Mouse (Mus musculus): ENCODE measurements around the gene Gpc6. TPM values are rescaled to one million over a fixed set of nuclear protein-coding genes. Genes with fewer than 3 reads are reported as not detected.

Gpc6 gene
- polyA plus RNA-seq, 1 experiment from 2014 or later, result 42.5 TPM

DNA sequence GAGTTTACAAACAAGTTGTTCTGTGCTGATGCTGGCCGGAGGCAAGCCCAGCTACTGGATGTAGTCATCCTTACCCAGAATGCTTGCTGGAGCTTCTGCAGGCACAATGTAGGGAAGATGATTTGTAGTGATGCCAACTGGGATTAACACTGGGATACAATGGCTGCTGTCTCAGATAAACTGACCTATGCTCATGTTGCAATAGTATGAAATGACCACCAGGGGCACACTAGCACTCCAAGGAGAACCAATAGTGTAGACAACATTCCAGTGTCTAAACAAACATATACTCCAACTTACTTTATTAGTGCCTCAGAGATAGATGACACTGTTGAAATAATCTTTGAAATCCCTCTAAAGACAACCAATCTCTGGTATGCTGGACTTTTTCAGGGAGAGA lies 206.2 kb downstream of the Gpc6 start:
- no peak overlapping the region for H3K4me2 ChIP-seq (ENCODE audit: low read depth, low read length)
- 90% methylated on average over 1 of the region's 1 CpGs for WGBS
- DNase-seq (ENCODE audit: low spot score), result no peak
- no peak overlapping the region for H3K9ac ChIP-seq (ENCODE audit: low read depth, low read length)
- no peak overlapping the region for H3K27ac ChIP-seq (replicated peaks; ENCODE audit: low read depth, low read length)
- no peak for ATAC-seq (ENCODE audit: low read depth)
- H3K4me1 ChIP-seq (ENCODE audit: control insufficient read depth, insufficient read depth, low read length), result no peaks in the 10 kb centered on the region
- H3K36me3 ChIP-seq (ENCODE audit: control insufficient read depth, insufficient read depth, low read length), result no peaks in the 10 kb centered on the region
- H3K9me3 ChIP-seq (ENCODE audit: control insufficient read depth, low read length), result no peaks in the 10 kb centered on the region
- no peaks in the 10 kb centered on the region for H3K27me3 ChIP-seq (replicated peaks; ENCODE audit: control insufficient read depth, insufficient read depth, low read length)
- no peak overlapping the region for H3K4me3 ChIP-seq (ENCODE audit: low read depth, low read length)

- ATAC-seq (ENCODE audit: low read depth), result peak; percentile 57
Measured at GRCm38 (mm10) chr14:117141077-117141848, 216.1 kb downstream of the Gpc6 start.

DNA sequence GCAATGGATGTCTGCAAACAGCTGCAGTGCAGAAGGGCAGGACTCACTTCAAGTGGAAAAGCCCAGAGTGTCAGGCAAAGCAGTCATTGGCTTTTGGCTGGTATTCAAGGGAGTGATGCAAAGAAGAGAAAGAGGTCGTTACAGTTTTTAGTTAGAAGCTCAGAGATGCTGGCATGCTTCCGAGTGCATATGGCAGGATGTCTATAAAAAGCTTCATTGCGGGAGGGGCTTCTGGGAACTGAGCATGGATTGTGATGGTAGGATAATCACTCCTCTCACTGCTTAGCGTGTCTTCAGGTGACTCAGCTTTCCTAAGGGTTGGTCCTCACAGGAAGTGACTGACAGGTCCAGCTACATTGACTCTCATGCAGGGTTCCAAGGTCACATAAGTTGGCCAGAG lies 221.0 kb downstream of the Gpc6 start:
- Histone ChIP-seq H3K27ac (replicated peaks; ENCODE audit: low read depth, low read length) (no peak overlapping the region; the same call in 1 of the 2 replicates), H3K4me1 (ENCODE audit: control insufficient read depth, insufficient read depth, low read length) (peaks cover 2% of the 10 kb centered on the region), H3K27me3 (replicated peaks; ENCODE audit: control insufficient read depth, insufficient read depth, low read length) (no peaks in the 10 kb centered on the region), H3K4me3 (ENCODE audit: low read depth, low read length) (no peak overlapping the region), H3K9me3 (ENCODE audit: control insufficient read depth, low read length) (no peaks in the 10 kb centered on the region), H3K9ac (ENCODE audit: low read depth, low read length) (no peak overlapping the region), H3K4me2 (ENCODE audit: low read depth, low read length) (no peak overlapping the region), H3K36me3 (ENCODE audit: control insufficient read depth, insufficient read depth, low read length) (no peaks in the 10 kb centered on the region)
- DNase-seq (ENCODE audit: low spot score) (peak; percentile 83), ATAC-seq (ENCODE audit: low read depth) (no peak)
- 56% methylated on average over 4 of the region's 4 CpGs for WGBS

More at GRCm38 (mm10) chr14:117141077-117141848, 216.1 kb downstream of the Gpc6 start:
- no peaks in the 10 kb centered on the region for H3K27me3 ChIP-seq (replicated peaks; ENCODE audit: control insufficient read depth, insufficient read depth, low read length)
- no peak overlapping the region for H3K27ac ChIP-seq (replicated peaks; ENCODE audit: low read depth, low read length)
- DNase-seq (ENCODE audit: low spot score), result peak; percentile 64
- no peak overlapping the region for H3K9ac ChIP-seq (ENCODE audit: low read depth, low read length)
- 58% methylated on average over 6 of the region's 6 CpGs for WGBS
- H3K4me1 ChIP-seq (ENCODE audit: control insufficient read depth, insufficient read depth, low read length), result peaks cover 7% of the 10 kb centered on the region
- H3K4me3 ChIP-seq (ENCODE audit: low read depth, low read length), result no peak overlapping the region
- H3K9me3 ChIP-seq (ENCODE audit: control insufficient read depth, low read length), result no peaks in the 10 kb centered on the region
- no peaks in the 10 kb centered on the region for H3K36me3 ChIP-seq (ENCODE audit: control insufficient read depth, insufficient read depth, low read length)
- H3K4me2 ChIP-seq (ENCODE audit: low read depth, low read length), result no peak overlapping the region

- Histone ChIP-seq H3K4me3 (ENCODE audit: low read depth, low read length) (no peak overlapping the region), H3K36me3 (ENCODE audit: control insufficient read depth, insufficient read depth, low read length) (no peaks in the 10 kb centered on the region), H3K9ac (ENCODE audit: low read depth, low read length) (no peak overlapping the region), H3K4me1 (ENCODE audit: control insufficient read depth, insufficient read depth, low read length) (no peaks in the 10 kb centered on the region; the same call in 1 of the 2 replicates), H3K27me3 (replicated peaks; ENCODE audit: control insufficient read depth, insufficient read depth, low read length) (no peaks in the 10 kb centered on the region), H3K9me3 (ENCODE audit: control insufficient read depth, low read length) (no peaks in the 10 kb centered on the region), H3K27ac (replicated peaks; ENCODE audit: low read depth, low read length) (peak overlapping the region; percentile 23; the same call in 1 of the 2 replicates), H3K4me2 (ENCODE audit: low read depth, low read length) (no peak overlapping the region)
- DNase-seq (ENCODE audit: low spot score) (peak; percentile 58), ATAC-seq (ENCODE audit: low read depth) (0 out of 2 replicates have a peak, but pooled peaks have one; percentile 50)
- 50% methylated on average over 4 of the region's 4 CpGs for WGBS
Measured at GRCm38 (mm10) chr14:117146665-117147064, 221.6 kb downstream of the Gpc6 start.

GRCm38 (mm10) chr14:117151621-117152020 lies 226.5 kb downstream of the Gpc6 start:
- H3K36me3 ChIP-seq (ENCODE audit: control insufficient read depth, insufficient read depth, low read length), result no peaks in the 10 kb centered on the region
- no peaks in the 10 kb centered on the region for H3K9me3 ChIP-seq (ENCODE audit: control insufficient read depth, low read length)
- no peak overlapping the region for H3K4me3 ChIP-seq (ENCODE audit: low read depth, low read length)
- H3K9ac ChIP-seq (ENCODE audit: low read depth, low read length), result no peak overlapping the region
- ATAC-seq (ENCODE audit: low read depth), result no peak
- no peak for DNase-seq (ENCODE audit: low spot score)
- no peaks in the 10 kb centered on the region; the same call in 1 of the 2 replicates for H3K4me1 ChIP-seq (ENCODE audit: control insufficient read depth, insufficient read depth, low read length)
- 94% methylated on average over 7 of the region's 7 CpGs for WGBS
- H3K4me2 ChIP-seq (ENCODE audit: low read depth, low read length), result no peak overlapping the region
- no peak overlapping the region for H3K27ac ChIP-seq (replicated peaks; ENCODE audit: low read depth, low read length)
- no peaks in the 10 kb centered on the region for H3K27me3 ChIP-seq (replicated peaks; ENCODE audit: control insufficient read depth, insufficient read depth, low read length)

GRCm38 (mm10) chr14:117155884-117156465 lies 230.9 kb downstream of the Gpc6 start:
- ATAC-seq (ENCODE audit: low read depth), result no peak
- Histone ChIP-seq H3K27ac (replicated peaks; ENCODE audit: low read depth, low read length) (no peak overlapping the region), H3K4me1 (ENCODE audit: control insufficient read depth, insufficient read depth, low read length) (no peaks in the 10 kb centered on the region), H3K4me2 (ENCODE audit: low read depth, low read length) (no peak overlapping the region), H3K36me3 (ENCODE audit: control insufficient read depth, insufficient read depth, low read length) (no peaks in the 10 kb centered on the region), H3K27me3 (replicated peaks; ENCODE audit: control insufficient read depth, insufficient read depth, low read length) (no peaks in the 10 kb centered on the region), H3K4me3 (ENCODE audit: low read depth, low read length) (no peak overlapping the region), H3K9me3 (ENCODE audit: control insufficient read depth, low read length) (no peaks in the 10 kb centered on the region), H3K9ac (ENCODE audit: low read depth, low read length) (no peak overlapping the region)
- WGBS, result 80% methylated on average over 14 of the region's 14 CpGs
- DNase-seq (ENCODE audit: low spot score), result no peak

- Histone ChIP-seq H3K9me3 (ENCODE audit: control insufficient read depth, low read length) (no peaks in the 10 kb centered on the region), H3K27ac (replicated peaks; ENCODE audit: low read depth, low read length) (no peak overlapping the region), H3K4me1 (ENCODE audit: control insufficient read depth, insufficient read depth, low read length) (no peaks in the 10 kb centered on the region), H3K4me2 (ENCODE audit: low read depth, low read length) (no peak overlapping the region), H3K36me3 (ENCODE audit: control insufficient read depth, insufficient read depth, low read length) (no peaks in the 10 kb centered on the region), H3K9ac (ENCODE audit: low read depth, low read length) (no peak overlapping the region), H3K4me3 (ENCODE audit: low read depth, low read length) (no peak overlapping the region), H3K27me3 (replicated peaks; ENCODE audit: control insufficient read depth, insufficient read depth, low read length) (no peaks in the 10 kb centered on the region)
- DNase-seq (ENCODE audit: low spot score) (peak; percentile 15), ATAC-seq (ENCODE audit: low read depth) (peak; percentile 37; the same call in 1 of the 2 replicates)
- WGBS, result 63% methylated on average over 3 of the region's 3 CpGs
Measured at GRCm38 (mm10) chr14:117157426-117157825, 232.3 kb downstream of the Gpc6 start.

DNA sequence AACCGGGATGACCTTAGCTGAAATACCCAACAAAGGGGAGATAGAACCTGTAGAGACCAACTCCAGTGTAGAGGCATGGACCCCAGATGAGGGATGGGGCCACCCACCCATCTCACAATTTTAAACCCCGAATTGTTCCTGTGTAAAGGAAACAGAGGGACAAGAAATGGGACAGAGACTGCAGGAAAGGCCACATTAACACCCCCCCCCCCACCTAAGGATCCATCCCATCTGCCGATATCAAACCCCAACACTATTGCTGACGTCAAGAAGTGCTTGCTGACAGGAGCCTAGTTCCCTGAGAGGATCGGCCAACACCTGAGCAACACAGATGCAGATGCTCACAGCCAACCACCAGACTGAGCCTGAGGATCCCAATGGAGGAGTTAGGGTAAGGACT lies 241.2 kb downstream of the Gpc6 start:
- Histone ChIP-seq H3K4me3 (ENCODE audit: low read depth, low read length) (no peak overlapping the region), H3K27ac (replicated peaks; ENCODE audit: low read depth, low read length) (no peak overlapping the region), H3K4me2 (ENCODE audit: low read depth, low read length) (no peak overlapping the region), H3K27me3 (replicated peaks; ENCODE audit: control insufficient read depth, insufficient read depth, low read length) (no peaks in the 10 kb centered on the region), H3K9me3 (ENCODE audit: control insufficient read depth, low read length) (no peaks in the 10 kb centered on the region), H3K9ac (ENCODE audit: low read depth, low read length) (no peak overlapping the region), H3K36me3 (ENCODE audit: control insufficient read depth, insufficient read depth, low read length) (no peaks in the 10 kb centered on the region), H3K4me1 (ENCODE audit: control insufficient read depth, insufficient read depth, low read length) (no peaks in the 10 kb centered on the region)
- no peak for DNase-seq (ENCODE audit: low spot score)
- WGBS, result 91% methylated on average over 5 of the region's 5 CpGs
- ATAC-seq (ENCODE audit: low read depth), result no peak

Measured in embryonic facial prominence, embryonic 14.5 days (tissue).